In genomic region chr10:61879427-61879826, GRCm38 (mm10) we compare ENCODE assay signal across 9 mouse cellular contexts.
DNase-seq lines count a peak whose midpoint lies in the region; ATAC-seq and TF ChIP-seq lines count a peak whose summit lies in the region.
"Had no signal": no experiment of that assay in that cellular context is flagged by ENCODE, and none has a peak within 500 bp of the region (broad histone marks: within the 10 kb centered on the region; RNA-seq: fewer than 3 reads in every experiment).

No protein-coding gene starts in this region.

- DNase-seq in hindbrain, embryonic 10.5 days (ENCODE audit: low spot score) = peak; percentile 39
- DNase-seq in hindbrain, embryonic 11.5 days (ENCODE audit: low spot score) = no peak
- peak; percentile 62 for DNase-seq in adrenal gland, postnatal 10 days
- peak; percentile 85 for DNase-seq in lung, postnatal 10 days
- DNase-seq in cerebellum, adult 2 months = no peak
- DNase-seq in thymus, postnatal 4 days = no peak

- H3K27me3 ChIP-seq in hindbrain, embryonic 10.5 days (ENCODE audit: insufficient read depth, poor library complexity, severe bottlenecking) = peaks cover 24% of the 10 kb centered on the region
- H3K27me3 ChIP-seq in hindbrain, embryonic 11.5 days (ENCODE audit: control insufficient read depth, insufficient read depth, low read length) = 0 out of 2 replicates have a peak, but pooled peaks cover 2% of the 10 kb centered on the region
- H3K27me3 ChIP-seq in intestine, embryonic 15.5 days (replicated peaks) = no peaks in the 10 kb centered on the region
- no peaks in the 10 kb centered on the region for H3K27me3 ChIP-seq in cerebellum, adult 2 months (ENCODE audit: control insufficient read depth, insufficient read depth, low read length)

- peaks cover 53% of the 10 kb centered on the region for H3K4me1 ChIP-seq in hindbrain, embryonic 10.5 days (replicated peaks)
- 0 out of 2 replicates have a peak, but pooled peaks cover 5% of the 10 kb centered on the region for H3K4me1 ChIP-seq in hindbrain, embryonic 11.5 days (replicated peaks; ENCODE audit: control insufficient read depth, insufficient read depth, low read length)
- peaks cover 13% of the 10 kb centered on the region for H3K4me1 ChIP-seq in intestine, embryonic 15.5 days (replicated peaks)
- H3K4me1 ChIP-seq in cerebellum, adult 2 months (ENCODE audit: control insufficient read depth, insufficient read depth, low read length) = no peaks in the 10 kb centered on the region

- no peak for TF ChIP-seq POLR2A in cerebellum, adult 2 months (IDR thresholded peaks at IDR 0.05; ENCODE audit: borderline replicate concordance, insufficient read depth, low read length)

- H3K9me3 ChIP-seq in hindbrain, embryonic 10.5 days = no peaks in the 10 kb centered on the region
- H3K9me3 ChIP-seq in hindbrain, embryonic 11.5 days (ENCODE audit: control insufficient read depth, low read length) = no peaks in the 10 kb centered on the region
- H3K9me3 ChIP-seq in intestine, embryonic 15.5 days = no peaks in the 10 kb centered on the region

- peak overlapping the region; percentile 56; the same call in 1 of the 2 replicates for H3K27ac ChIP-seq in hindbrain, embryonic 10.5 days
- H3K27ac ChIP-seq in hindbrain, embryonic 11.5 days (ENCODE audit: low read depth, low read length) = no peak overlapping the region
- no peak overlapping the region for H3K27ac ChIP-seq in intestine, embryonic 15.5 days
- no peak overlapping the region for H3K27ac ChIP-seq in cerebellum, adult 2 months (ENCODE audit: insufficient read depth, low read length)
- H3K27ac ChIP-seq: limb, embryonic 13.5 days had no signal

- no peak overlapping the region for H3K4me2 ChIP-seq in hindbrain, embryonic 11.5 days (replicated peaks; ENCODE audit: low read depth, low read length)
- H3K4me2 ChIP-seq in intestine, embryonic 15.5 days (replicated peaks) = no peak overlapping the region
- H3K4me2 ChIP-seq: limb, embryonic 13.5 days had no signal

- H3K9ac ChIP-seq in hindbrain, embryonic 11.5 days (ENCODE audit: low read depth, low read length) = no peak overlapping the region
- no peak overlapping the region for H3K9ac ChIP-seq in intestine, embryonic 15.5 days
- H3K9ac ChIP-seq: limb, embryonic 13.5 days had no signal

- no peak for ATAC-seq in hindbrain, embryonic 11.5 days (ENCODE audit: low FRiP score)
- peak; percentile 70 for ATAC-seq in intestine, embryonic 15.5 days
- ATAC-seq in frontal cortex, adult (ENCODE audit: low TSS enrichment) = no peak

- 14% methylated on average over 4 of the region's 4 CpGs for WGBS in hindbrain, embryonic 10.5 days
- 14% methylated on average over 4 of the region's 4 CpGs for WGBS in hindbrain, embryonic 11.5 days
- WGBS in intestine, embryonic 15.5 days = 5% methylated on average over 4 of the region's 4 CpGs
- 18% methylated on average over 4 of the region's 4 CpGs for WGBS in cerebellum, adult 2 months

- H3K4me3 ChIP-seq in hindbrain, embryonic 10.5 days = no peak overlapping the region
- H3K4me3 ChIP-seq in hindbrain, embryonic 11.5 days (ENCODE audit: low read depth, low read length) = no peak overlapping the region
- H3K4me3 ChIP-seq in intestine, embryonic 15.5 days (replicated peaks) = no peak overlapping the region
- H3K4me3 ChIP-seq in cerebellum, adult 2 months (replicated peaks; ENCODE audit: insufficient read depth, low read depth, low read length) = no peak overlapping the region
- H3K4me3 ChIP-seq: limb, embryonic 13.5 days had no signal

- H3K36me3 ChIP-seq in hindbrain, embryonic 10.5 days = no peaks in the 10 kb centered on the region
- no peaks in the 10 kb centered on the region for H3K36me3 ChIP-seq in hindbrain, embryonic 11.5 days (ENCODE audit: control insufficient read depth, insufficient read depth, low read length)
- no peaks in the 10 kb centered on the region for H3K36me3 ChIP-seq in intestine, embryonic 15.5 days
- H3K36me3 ChIP-seq: limb, embryonic 13.5 days had no signal

- no peak for TF ChIP-seq CTCF in cerebellum, adult 2 months (IDR thresholded peaks at IDR 0.05; ENCODE audit: borderline replicate concordance, insufficient read depth, low read depth, low read length)

Comparison
In these comparisons a context has a peak if more than half of its experiments do, and no peak if none do; other contexts are left out.
1. DNase-seq: peak in hindbrain, embryonic 10.5 days (single experiment), adrenal gland, postnatal 10 days (single experiment) and lung, postnatal 10 days (single experiment); none in hindbrain, embryonic 11.5 days (single experiment), cerebellum, adult 2 months (0 of 2) and thymus, postnatal 4 days (single experiment).